Mouse (Mus musculus) heart, postnatal 25 days (tissue): ENCODE data around the gene Mlkl. TPM values are rescaled to one million over a fixed set of nuclear protein-coding genes. Genes with fewer than 3 reads are reported as not detected.

Experiments used
- DNase-seq: peaks from one replicate; pipeline ENCODE4 v3.0.0; 2022; ENCODE audit warnings: low spot score
- intact Hi-C: fragments of 180-260 bp; cut with DNase I; formaldehyde crosslinking; loops from one replicate; pipeline ENCODE4 v1.15.1; 2025
- total RNA-seq, 2 experiments: library from RNA; stranded (reverse); gene quantifications; 2 replicates each; pipeline ENCODE4 v1.2.3; 2021

The Mlkl gene
- total RNA-seq, 2 experiments from 2014 or later: 2.8 TPM

DNA sequence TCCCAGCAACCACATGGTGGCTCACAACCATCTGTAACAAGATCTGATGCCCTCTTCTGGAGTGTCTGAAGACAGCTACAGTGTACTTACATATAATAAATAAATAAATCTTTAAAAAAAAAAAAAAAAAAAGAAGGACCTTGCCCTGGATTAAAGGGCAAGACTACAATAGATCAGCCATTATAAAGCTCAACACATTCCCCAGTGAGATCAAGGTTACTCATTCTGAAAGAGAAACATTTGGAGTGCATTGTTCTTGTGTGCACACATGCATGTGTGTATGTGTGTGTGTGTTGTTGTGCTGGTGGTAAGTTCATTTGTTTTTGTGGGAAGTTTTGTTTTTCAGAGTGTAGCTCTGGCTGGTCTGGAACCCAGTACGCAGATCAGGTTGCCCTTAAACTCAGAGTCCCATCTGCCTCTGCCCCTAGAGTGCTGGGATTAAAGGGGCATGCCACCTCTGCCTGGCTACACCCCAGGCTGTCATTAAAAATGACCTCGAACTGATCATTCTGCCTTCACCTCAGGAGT is 73.2 kb downstream of the Mlkl start:
- intact Hi-C loops: no loop called here
- DNase-seq: no peak

DNA sequence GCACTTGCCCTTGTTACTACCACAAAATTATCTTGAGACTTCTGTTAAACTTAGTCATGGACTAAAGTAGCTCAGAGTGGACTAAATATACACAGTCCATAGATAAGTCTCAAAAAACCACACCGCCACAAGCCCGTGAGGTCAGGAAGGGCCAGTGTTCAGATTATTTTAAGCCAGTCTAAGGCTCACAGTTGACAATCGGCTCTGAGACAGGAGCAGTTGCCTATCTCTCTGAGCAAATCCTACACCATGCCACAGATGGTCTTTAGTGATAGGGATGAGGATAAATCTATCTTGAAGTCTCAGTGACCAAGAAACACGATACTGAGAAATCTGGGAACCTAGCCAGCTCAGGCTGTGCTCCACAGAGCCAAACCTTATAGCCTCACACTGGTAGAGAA is 76.0 kb downstream of the Mlkl start:
- intact Hi-C loops: no loop called here

More for the DNA sequence above, 76.0 kb downstream of the Mlkl start:
- no peak for DNase-seq

Other genes starting within 250 kb of the Mlkl start
- under 1 TPM; 0.75 to 0.94 TPM for gene Clec18a, start 245.8 kb downstream of the Mlkl start, total RNA-seq
- gene Pdpr, start 243.5 kb downstream of the Mlkl start, total RNA-seq: 10 to 100 TPM; 92.4 to 93.0 TPM
- 100 to 1,000 TPM in 1 of 2 experiments, 10 to 100 TPM in 1; 96.0 to 105 TPM for gene Glg1, start 79.0 kb downstream of the Mlkl start, total RNA-seq
- 10 to 100 TPM; 16.7 to 17.9 TPM for gene Rfwd3, start 38.0 kb downstream of the Mlkl start, total RNA-seq
- gene Fa2h, start 55.6 kb upstream of the Mlkl start, total RNA-seq: under 1 TPM in 1 of 2 experiments, not detected in 1; 0.22 TPM
- 1 to 10 TPM; 6.3 to 7.4 TPM for gene Wdr59, start 183.9 kb upstream of the Mlkl start, total RNA-seq
- 10 to 100 TPM; 57.0 to 59.8 TPM for gene Znrf1, start 197.9 kb upstream of the Mlkl start, total RNA-seq